Comparison of ENCODE assay signal across 34 mouse cellular contexts in the genomic region with DNA sequence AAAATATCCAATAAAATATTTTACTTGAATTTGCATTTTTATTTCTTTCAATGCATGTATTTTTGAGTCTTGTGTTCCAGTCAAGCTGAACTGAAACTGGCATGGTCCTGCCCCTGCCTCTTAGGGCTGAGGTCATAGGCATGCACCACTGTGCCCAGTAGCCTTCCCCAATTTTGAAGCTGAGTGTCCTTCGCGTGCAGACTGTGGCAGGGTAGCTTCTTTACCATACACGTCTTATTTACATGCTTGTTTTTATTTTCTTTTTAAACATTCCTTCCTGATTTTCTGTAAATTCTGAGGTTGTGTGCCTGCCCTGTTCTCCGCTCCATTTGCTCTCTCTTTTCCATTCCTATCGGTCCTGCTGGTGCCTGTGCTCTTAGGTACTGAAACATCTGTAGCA.
"Had no signal": no experiment of that assay in that cellular context is flagged by ENCODE, and none has a peak within 500 bp of the region (broad histone marks: within the 10 kb centered on the region; RNA-seq: fewer than 3 reads in every experiment).

No protein-coding gene starts in this region.

- H3K9ac ChIP-seq: heart, embryonic 12.5 days; heart, embryonic 13.5 days; heart, embryonic 15.5 days; hindbrain, embryonic 12.5 days; hindbrain, embryonic 13.5 days; hindbrain, embryonic 14.5 days; hindbrain, embryonic 15.5 days; intestine, embryonic 15.5 days; kidney, embryonic 15.5 days had no signal

- DNase-seq: heart, postnatal 10 days; heart, postnatal 14 days; heart, postnatal 36 days; heart, postnatal 4 days; kidney, adult 11 months; kidney, adult 18-20 months; kidney, adult 2 months; kidney, adult 8-10 months; kidney, adult 9 months; kidney, postnatal 10 days; kidney, postnatal 14 days; kidney, postnatal 25 days; kidney, postnatal 36 days; kidney, postnatal 4 days; layer of hippocampus, adult 9-11 months; layer of hippocampus, postnatal 36 days had no signal

- H3K4me3 ChIP-seq: heart, embryonic 10.5 days; heart, embryonic 12.5 days; heart, embryonic 13.5 days; heart, embryonic 15.5 days; hindbrain, embryonic 10.5 days; hindbrain, embryonic 12.5 days; hindbrain, embryonic 13.5 days; hindbrain, embryonic 15.5 days; intestine, embryonic 15.5 days; kidney, embryonic 15.5 days; layer of hippocampus, adult 2 months had no signal

- H3K4me2 ChIP-seq: heart, embryonic 12.5 days; heart, embryonic 13.5 days; heart, embryonic 15.5 days; hindbrain, embryonic 12.5 days; hindbrain, embryonic 13.5 days; hindbrain, embryonic 14.5 days; hindbrain, embryonic 15.5 days; intestine, embryonic 15.5 days; kidney, embryonic 15.5 days had no signal

- H3K9me3 ChIP-seq: heart, embryonic 10.5 days; heart, embryonic 12.5 days; heart, embryonic 13.5 days; heart, embryonic 15.5 days; hindbrain, embryonic 10.5 days; hindbrain, embryonic 12.5 days; hindbrain, embryonic 13.5 days; hindbrain, embryonic 15.5 days; intestine, embryonic 15.5 days; kidney, embryonic 15.5 days had no signal

- ATAC-seq: hindbrain, embryonic 16.5 days; hindbrain, postnatal 0 days; inflammation-experienced regulatory T-cells, adult 6 months; intestine, embryonic 15.5 days; intestine, embryonic 16.5 days; intestine, postnatal 0 days had no signal

- H3K36me3 ChIP-seq: heart, embryonic 10.5 days; heart, embryonic 12.5 days; heart, embryonic 13.5 days; heart, embryonic 15.5 days; hindbrain, embryonic 10.5 days; hindbrain, embryonic 12.5 days; hindbrain, embryonic 13.5 days; hindbrain, embryonic 15.5 days; intestine, embryonic 15.5 days; kidney, embryonic 15.5 days had no signal

- H3K27me3 ChIP-seq: heart, embryonic 12.5 days; heart, embryonic 13.5 days; heart, embryonic 15.5 days; hindbrain, embryonic 12.5 days; hindbrain, embryonic 13.5 days; hindbrain, embryonic 15.5 days; intestine, embryonic 15.5 days; kidney, embryonic 15.5 days had no signal

- H3K27ac ChIP-seq: heart, embryonic 10.5 days; heart, embryonic 13.5 days; heart, embryonic 15.5 days; hindbrain, embryonic 10.5 days; hindbrain, embryonic 12.5 days; hindbrain, embryonic 13.5 days; hindbrain, embryonic 14.5 days; hindbrain, embryonic 15.5 days; hindbrain, postnatal 0 days; intestine, embryonic 15.5 days; kidney, embryonic 15.5 days; kidney, postnatal 0 days; layer of hippocampus, adult 2 months had no signal

- H3K4me1 ChIP-seq: heart, embryonic 10.5 days; heart, embryonic 12.5 days; heart, embryonic 13.5 days; heart, embryonic 15.5 days; hindbrain, embryonic 10.5 days; hindbrain, embryonic 12.5 days; hindbrain, embryonic 13.5 days; hindbrain, embryonic 15.5 days; intestine, embryonic 15.5 days; kidney, embryonic 15.5 days had no signal
